Mouse (Mus musculus) monocyte, adult 5-6 weeks (primary cell): ENCODE data around the gene Spin4. TPM values are rescaled to one million over a fixed set of nuclear protein-coding genes. Genes with fewer than 3 reads are reported as not detected.

Experiments
- ATAC-seq: fragments of 153-309, 156-312 bp; replicated peaks from 2 replicates; pipeline ENCODE4 v1.8.0; 2017; ENCODE audit warnings: mild to moderate bottlenecking; ENCODE audit not compliant: low TSS enrichment, insufficient number of reproducible peaks, severe bottlenecking, poor library complexity, low FRiP score
- total RNA-seq: library from RNA; stranded (forward); fragments of 200-1000, 200-491, 200-594 nt; gene quantifications from 3 replicates; pipeline ENCODE4 v1.2.3, GENCODE M21; 2017

The Spin4 gene
- total RNA-seq: 0.11 to 0.38 TPM in 2 of 3 replicates, not detected in the other

DNA sequence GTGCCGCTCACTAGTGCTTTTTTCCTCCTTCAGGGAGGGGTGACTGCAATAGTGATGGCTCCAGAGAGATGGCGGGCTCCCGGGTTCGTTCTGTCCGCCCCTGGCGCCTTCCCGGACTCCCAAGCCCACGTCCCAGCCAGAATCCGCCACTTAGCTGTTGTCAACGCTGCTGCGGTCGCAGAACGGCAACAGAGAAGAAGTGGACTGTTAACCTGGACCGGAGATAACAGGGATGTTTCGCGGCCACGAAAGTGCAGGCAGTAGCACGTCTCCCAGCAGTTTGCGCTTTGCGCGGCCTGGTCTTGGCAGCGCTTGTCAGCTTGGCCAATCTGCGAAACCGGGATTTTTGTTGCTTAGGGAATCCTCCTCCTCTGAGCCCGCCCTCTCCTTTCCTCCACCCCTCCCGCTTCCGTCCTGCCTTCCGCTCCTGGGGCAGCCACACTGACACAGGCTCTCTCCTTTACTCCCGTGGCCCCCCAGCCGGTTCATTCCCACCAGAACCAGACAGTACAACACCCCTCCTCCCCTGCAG, at the start of gene Spin4:
Gene Spin4 (minus strand): TSS at position 322 of the 532 bp plus-strand sequence.
- no peak for ATAC-seq

- ATAC-seq: no peak
Measured at GRCm38 (mm10) chrX:95027907-95028306, 1.4 kb upstream of the Spin4 start.

DNA sequence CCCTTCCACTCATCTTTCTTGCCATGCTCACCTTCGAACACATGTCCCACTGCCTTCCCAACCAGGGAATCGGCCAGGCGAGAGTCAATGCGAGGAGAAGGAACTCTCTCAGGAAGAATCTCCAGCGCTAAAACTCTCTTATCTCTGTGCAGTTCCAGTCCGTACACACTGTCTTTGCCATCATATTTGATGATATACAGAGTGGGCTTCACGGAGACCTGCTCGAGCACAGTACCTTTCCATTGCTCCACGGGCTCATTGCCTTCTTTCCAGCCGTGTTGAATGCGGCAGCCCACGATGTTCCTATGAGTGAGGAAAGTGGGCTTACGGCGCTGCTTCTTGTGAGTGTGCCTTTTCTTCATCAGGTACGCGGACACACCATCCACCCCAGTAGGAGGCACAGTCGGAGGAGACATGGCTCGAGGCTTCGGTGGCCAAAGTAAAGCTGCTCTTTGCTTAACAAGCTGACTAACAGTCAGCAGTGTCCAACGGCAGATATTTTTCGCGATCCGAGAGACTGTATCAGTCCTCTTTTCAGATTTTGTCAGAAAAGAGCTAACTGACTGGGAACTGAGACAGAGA, 612 bp downstream of the Spin4 start:
- no peak for ATAC-seq

DNA sequence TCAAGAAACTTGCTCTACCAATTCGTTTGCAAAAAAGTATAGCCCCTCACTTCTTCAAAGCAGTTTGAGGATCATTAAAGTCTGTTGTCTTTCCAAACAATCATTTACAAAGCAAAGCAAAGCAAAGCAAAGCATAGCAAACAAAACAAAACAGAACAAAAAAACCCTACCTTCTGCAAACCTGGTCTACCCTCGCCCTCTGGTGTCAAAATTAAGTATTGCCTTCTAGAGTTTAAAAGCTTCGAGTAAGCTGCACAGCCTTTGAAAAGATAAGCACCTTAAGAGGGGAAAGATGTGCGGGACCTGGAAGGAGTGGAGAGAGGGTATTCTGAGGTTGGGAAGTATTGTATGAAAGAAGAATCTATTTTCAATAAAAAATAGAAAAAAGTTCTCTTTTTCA, 14.4 kb downstream of the Spin4 start:
- ATAC-seq: no peak

GRCm38 (mm10) chrX:94998845-94999244, 27.6 kb downstream of the Spin4 start:
- no peak for ATAC-seq

DNA sequence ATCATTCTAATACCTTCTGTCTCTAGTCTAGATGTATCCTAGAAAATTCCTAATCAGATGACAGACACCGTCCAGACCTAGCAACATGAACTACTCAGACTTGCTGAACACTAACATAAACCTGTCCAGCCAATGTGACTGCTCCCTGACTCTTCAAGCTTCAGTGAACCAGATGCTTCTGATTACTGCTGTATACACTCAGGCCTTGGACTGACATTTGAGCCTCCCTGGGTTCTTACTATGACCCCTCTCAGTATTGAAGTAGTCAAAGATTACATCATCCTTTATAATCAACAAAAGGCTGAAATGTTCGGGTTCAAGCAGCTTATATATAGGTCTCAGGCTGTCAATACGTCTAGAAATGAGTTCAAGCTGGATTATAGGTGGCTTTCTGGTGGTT, 32.4 kb downstream of the Spin4 start:
- no peak for ATAC-seq

GRCm38 (mm10) chrX:94990903-94991302, 35.6 kb downstream of the Spin4 start:
- ATAC-seq: no peak

DNA sequence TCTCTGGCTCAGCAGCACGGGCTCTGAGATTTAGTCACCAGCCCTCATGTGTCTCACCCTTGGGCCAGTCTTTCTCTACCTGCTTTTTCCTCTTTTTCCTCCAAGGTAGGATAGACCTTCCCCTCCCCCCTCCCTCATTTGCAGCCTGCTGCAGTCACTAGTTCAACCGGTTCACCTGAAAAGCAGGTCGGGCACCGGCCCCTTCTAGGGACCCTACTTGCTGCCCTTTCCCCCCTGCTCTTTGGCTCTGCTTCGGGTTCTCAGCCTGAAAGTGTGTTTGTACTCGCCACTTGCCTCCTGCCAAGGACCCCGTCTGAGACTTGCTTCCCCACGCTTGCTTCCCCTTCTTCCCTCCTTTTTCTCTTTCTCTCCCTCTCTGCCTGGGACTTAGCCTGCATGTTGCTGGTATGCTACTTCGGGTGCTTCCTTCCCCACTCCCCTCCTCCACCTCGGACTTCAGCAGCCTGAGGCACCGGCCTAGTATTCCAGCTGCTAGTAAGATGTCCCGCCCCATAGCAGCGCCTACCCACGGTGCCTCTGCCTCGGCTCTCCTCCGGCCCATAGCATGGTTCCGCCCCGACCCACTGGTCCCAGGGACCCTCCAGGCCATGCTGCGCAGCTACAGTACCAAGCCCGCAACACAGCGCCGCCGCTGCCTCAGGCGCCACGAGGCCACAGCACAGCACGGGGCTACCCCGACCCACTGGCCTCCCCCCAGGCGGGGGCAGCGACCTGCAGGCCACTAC, 36.2 kb downstream of the Spin4 start:
- ATAC-seq: no peak

Other genes starting within 250 kb of the Spin4 start
- 0.53 to 2.9 TPM in 2 of 3 replicates, not detected in the other for gene Arhgef9, start 170.2 kb upstream of the Spin4 start, total RNA-seq